Mouse (Mus musculus) forebrain, embryonic 12.5 days (tissue): Measurements from ENCODE around the gene Vdr. TPM values are rescaled to one million over a fixed set of nuclear protein-coding genes. Genes with fewer than 3 reads are reported as not detected.
A peak's percentile ranks its signal among the peaks of the same experiment; 100 is the strongest.

Experiments
- ATAC-seq: fragments of 200-750 bp; cut with Nextera tagmentation; 2 replicates; pipeline ENCODE4 v1.8.0; 2017; ENCODE audit warnings: moderate TSS enrichment; ENCODE audit not compliant: low FRiP score
- H3K27ac ChIP-seq: fragments of 300-500 bp; sonication (generic); 2 replicates; pipeline ENCODE4 v1.5.1; 2016; ENCODE audit warnings: mild to moderate bottlenecking
- H3K27me3 ChIP-seq: fragments of 300-500 bp; sonication (generic); 2 replicates; pipeline ENCODE4 v1.6.1; 2016; ENCODE audit warnings: mild to moderate bottlenecking
- H3K36me3 ChIP-seq: fragments of 300-500 bp; sonication (generic); replicated peaks from 2 replicates; pipeline ENCODE4 v1.6.1; 2016; ENCODE audit warnings: mild to moderate bottlenecking
- H3K4me1 ChIP-seq: fragments of 300-500 bp; sonication (generic); 2 replicates; pipeline ENCODE4 v1.6.1; 2016
- H3K4me2 ChIP-seq: fragments of 300-500 bp; sonication (generic); 2 replicates; pipeline ENCODE4 v1.6.1; 2016; ENCODE audit warnings: mild to moderate bottlenecking, moderate library complexity
- H3K4me3 ChIP-seq: fragments of 300-500 bp; sonication (generic); replicated peaks from 2 replicates; pipeline ENCODE4 v1.5.1; 2016; ENCODE audit warnings: mild to moderate bottlenecking
- H3K9ac ChIP-seq: fragments of 300-500 bp; sonication (generic); 2 replicates; pipeline ENCODE4 v1.6.1; 2016; ENCODE audit warnings: mild to moderate bottlenecking
- H3K9me3 ChIP-seq: fragments of 300-500 bp; sonication (generic); 2 replicates; pipeline ENCODE4 v1.6.1; 2016
- WGBS: fragments of 180-500 bp; shearing (Covaris S2); methylation state at CpG from one replicate; pipeline ENCODE4 v1.1.7; 2016; 5-methylcytosine and 5-hydroxymethylcytosine counted together
- polyA plus RNA-seq: library from polyadenylated mRNA; unstranded; fragments of >200 nt; fragmentation: Nextera tagmentation; extraction: Ambion mirVana; gene quantifications from 2 replicates; pipeline ENCODE4 v1.2.1, GENCODE M21; 2016

Vdr gene
- polyA plus RNA-seq, 1 experiment from 2014 or later: 0.59 TPM

DNA sequence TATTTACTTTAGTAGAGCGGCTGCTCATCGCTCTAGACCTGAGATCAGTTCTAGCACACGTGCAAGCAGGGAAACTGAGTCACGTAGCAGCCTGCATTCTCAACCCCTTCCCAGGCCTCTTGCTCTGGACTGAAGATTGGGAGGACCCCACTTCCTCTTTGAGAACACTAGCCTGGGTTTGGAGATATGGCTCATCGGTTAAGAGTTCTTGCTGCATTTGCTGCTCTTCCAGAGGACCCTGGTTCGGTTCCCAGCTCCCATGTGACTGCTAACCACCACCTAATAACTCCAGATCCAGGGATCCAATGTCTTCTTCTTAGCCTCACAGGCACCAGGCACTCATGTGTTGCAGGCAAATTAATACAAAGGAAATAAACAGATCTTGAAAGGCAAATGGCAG, 69.0 kb downstream of the Vdr start:
- peaks cover 15% of the 10 kb centered on the region; the same call in 1 of the 2 replicates for H3K4me1 ChIP-seq
- H3K9me3 ChIP-seq: no peaks in the 10 kb centered on the region
- no peak for ATAC-seq
- no peak overlapping the region for H3K9ac ChIP-seq
- 93% methylated on average over 6 of the region's 6 CpGs for WGBS
- no peak overlapping the region for H3K4me2 ChIP-seq
- H3K27ac ChIP-seq: no peak overlapping the region
- H3K4me3 ChIP-seq: no peak overlapping the region
- 0 out of 2 replicates have a peak, but pooled peaks cover 13% of the 10 kb centered on the region for H3K27me3 ChIP-seq
- H3K36me3 ChIP-seq: no peaks in the 10 kb centered on the region

DNA sequence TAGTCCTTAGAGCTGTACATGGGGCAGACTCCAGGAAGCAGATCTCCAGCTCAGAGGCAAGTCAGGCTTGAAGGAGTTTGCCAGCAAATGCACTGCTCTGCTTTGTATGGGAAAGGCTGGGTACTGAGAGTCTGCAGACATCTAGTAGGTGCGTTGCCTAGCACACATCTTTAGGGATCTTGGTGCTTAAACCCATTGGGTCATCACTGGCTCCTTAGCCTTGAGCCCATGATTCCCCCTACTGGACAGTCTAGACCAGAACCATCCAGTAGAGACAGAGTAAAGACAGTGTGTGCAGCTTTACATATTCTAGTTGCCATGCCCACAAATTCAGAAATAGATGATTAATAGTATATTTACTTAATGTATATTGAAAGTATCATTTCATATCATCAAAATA, 69.6 kb downstream of the Vdr start:
- H3K27me3 ChIP-seq: 0 out of 2 replicates have a peak, but pooled peaks cover 14% of the 10 kb centered on the region
- no peak overlapping the region for H3K4me2 ChIP-seq
- no peak overlapping the region for H3K9ac ChIP-seq
- H3K36me3 ChIP-seq: no peaks in the 10 kb centered on the region
- peaks cover 15% of the 10 kb centered on the region; the same call in 1 of the 2 replicates for H3K4me1 ChIP-seq
- ATAC-seq: no peak
- no peak overlapping the region for H3K4me3 ChIP-seq
- WGBS: 84% methylated on average over 1 of the region's 1 CpGs
- H3K27ac ChIP-seq: no peak overlapping the region
- H3K9me3 ChIP-seq: no peaks in the 10 kb centered on the region

DNA sequence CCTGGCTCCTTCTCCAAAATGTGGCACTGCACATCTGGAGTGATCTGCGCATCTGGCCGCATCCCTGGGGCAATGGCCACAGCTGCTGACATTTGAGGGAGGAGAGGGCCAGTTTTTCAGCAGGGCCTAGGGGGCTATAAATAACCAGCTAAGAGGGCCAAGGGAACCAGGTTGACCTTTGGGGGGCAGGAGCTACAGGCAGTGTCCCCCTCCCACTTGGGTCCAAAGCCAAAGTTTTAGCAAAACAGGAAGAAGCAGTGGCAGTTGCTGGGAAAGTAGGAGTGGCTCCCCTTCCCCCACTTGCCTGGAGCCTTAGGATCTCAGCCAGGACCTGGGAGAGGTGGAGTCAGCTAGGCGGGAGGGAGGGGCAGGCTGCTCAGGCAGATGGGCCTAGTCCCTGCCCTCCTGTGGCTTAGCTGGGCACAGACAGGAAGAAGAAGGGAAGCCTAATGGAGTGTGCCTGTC, 70.4 kb downstream of the Vdr start:
- Histone ChIP-seq H3K27me3 (0 out of 2 replicates have a peak, but pooled peaks cover 14% of the 10 kb centered on the region), H3K4me1 (peaks cover 15% of the 10 kb centered on the region; the same call in 1 of the 2 replicates), H3K27ac (no peak overlapping the region), H3K36me3 (no peaks in the 10 kb centered on the region), H3K9me3 (no peaks in the 10 kb centered on the region), H3K4me2 (no peak overlapping the region), H3K9ac (no peak overlapping the region), H3K4me3 (no peak overlapping the region)
- ATAC-seq: no peak
- 59% methylated on average over 2 of the region's 3 CpGs for WGBS

DNA sequence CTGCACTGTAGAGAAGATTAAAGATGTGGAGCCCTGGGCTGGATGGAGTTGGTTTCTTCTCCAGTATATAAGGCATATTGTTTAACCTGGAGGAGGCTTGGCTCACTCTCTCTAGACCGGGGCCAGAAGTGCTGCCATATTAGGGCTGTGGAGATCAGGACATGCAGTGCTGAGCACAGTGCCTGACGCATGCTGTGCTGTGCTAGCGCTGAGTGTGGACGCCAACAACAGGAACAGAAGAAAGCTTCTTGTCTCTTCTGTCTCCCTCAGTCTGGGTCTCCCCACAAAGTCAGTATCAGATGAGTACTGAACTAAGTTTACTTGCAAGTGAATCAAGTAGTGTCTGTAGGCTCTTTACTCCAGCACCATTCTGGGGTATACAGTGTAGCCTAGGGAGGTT, 71.0 kb downstream of the Vdr start:
- Histone ChIP-seq H3K9ac (no peak overlapping the region), H3K27ac (no peak overlapping the region), H3K36me3 (no peaks in the 10 kb centered on the region), H3K4me1 (peaks cover 15% of the 10 kb centered on the region; the same call in 1 of the 2 replicates), H3K4me2 (no peak overlapping the region), H3K27me3 (0 out of 2 replicates have a peak, but pooled peaks cover 14% of the 10 kb centered on the region), H3K4me3 (no peak overlapping the region), H3K9me3 (no peaks in the 10 kb centered on the region)
- 76% methylated on average over 4 of the region's 4 CpGs for WGBS
- ATAC-seq: no peak

DNA sequence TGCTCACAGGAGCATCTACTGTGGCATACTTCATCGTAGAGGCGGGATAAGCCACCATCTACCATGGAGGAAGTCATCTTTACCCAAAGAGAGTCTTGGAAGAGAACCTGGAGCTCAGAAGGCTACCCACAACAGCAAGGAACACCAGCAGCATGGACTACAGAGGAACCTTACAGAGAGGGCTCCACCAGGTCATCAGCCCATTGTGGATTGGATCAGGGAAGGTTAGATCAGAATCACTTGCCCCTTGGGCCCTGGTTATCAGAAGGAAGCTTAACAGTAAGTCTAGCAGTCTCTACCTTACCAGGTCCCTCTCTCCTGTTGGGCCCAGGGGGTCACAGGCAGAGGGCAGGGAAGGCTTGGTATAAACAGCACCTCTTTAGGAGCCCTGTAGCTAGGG, 71.4 kb downstream of the Vdr start:
- H3K36me3 ChIP-seq: no peaks in the 10 kb centered on the region
- ATAC-seq: no peak
- peaks cover 17% of the 10 kb centered on the region; the same call in 1 of the 2 replicates for H3K27me3 ChIP-seq
- no peak overlapping the region for H3K27ac ChIP-seq
- WGBS: 95% methylated on average over 2 of the region's 2 CpGs
- peaks cover 15% of the 10 kb centered on the region; the same call in 1 of the 2 replicates for H3K4me1 ChIP-seq
- no peak overlapping the region for H3K4me2 ChIP-seq
- no peak overlapping the region for H3K9ac ChIP-seq
- H3K4me3 ChIP-seq: no peak overlapping the region
- H3K9me3 ChIP-seq: no peaks in the 10 kb centered on the region

DNA sequence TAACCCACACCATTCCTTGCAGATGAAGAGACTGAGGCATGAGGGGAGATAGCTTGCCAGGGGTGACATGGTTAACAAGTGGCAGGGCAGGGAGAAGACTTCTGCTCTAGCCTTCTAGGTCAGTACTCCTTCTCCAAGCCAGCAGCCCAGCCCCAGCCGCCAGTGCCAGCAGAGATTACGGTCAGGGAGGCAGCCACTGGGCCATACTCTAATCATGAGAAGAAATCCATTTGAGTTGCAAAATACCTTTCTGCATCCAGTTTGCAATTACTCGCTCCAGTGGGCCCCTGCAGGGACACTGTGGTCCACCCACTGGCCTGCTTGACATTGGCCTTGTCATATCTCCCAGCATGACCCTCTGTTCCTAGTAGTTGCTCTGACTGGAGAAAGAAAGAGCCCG, 72.0 kb downstream of the Vdr start:
- no peak for ATAC-seq
- H3K4me3 ChIP-seq: no peak overlapping the region
- 74% methylated on average over 4 of the region's 4 CpGs for WGBS

DNA sequence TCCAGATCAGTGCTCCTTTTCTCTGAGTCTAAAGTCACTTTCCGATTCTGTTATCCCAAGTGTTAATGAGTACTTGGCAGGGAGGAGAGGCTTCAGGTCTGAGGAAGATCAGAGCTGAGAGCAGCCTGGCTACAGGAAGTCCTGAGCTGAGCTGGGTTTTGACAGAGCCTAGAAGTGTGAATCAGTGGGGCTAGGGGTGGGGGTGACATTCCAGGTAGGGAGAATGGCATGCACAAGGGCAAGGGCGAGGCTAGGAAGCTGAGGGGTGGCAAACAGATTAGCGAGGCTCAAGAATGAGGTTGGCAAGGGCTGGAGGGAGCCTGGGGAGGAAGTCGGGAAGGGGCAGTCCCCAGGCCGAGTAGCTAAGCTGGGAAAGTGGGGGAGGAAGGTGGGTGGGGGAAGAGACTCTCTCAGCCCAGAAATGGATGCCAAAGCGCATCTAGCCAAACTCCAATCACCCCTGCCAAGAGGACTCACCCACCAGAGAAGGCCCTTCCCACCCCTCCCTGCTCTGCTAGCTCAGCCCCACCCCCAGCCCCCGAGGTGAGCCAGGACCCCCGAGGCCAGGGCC, 72.9 kb downstream of the Vdr start:
- Histone ChIP-seq H3K4me2 (no peak overlapping the region), H3K9ac (no peak overlapping the region), H3K4me1 (peaks cover 23% of the 10 kb centered on the region), H3K27me3 (peaks cover 24% of the 10 kb centered on the region; the same call in 1 of the 2 replicates), H3K4me3 (no peak overlapping the region), H3K9me3 (no peaks in the 10 kb centered on the region), H3K27ac (no peak overlapping the region), H3K36me3 (no peaks in the 10 kb centered on the region)
- no peak for ATAC-seq
- WGBS: 37% methylated on average over 8 of the region's 8 CpGs

More for the DNA sequence above, 72.0 kb downstream of the Vdr start:
- no peak overlapping the region for H3K9ac ChIP-seq
- no peak overlapping the region for H3K27ac ChIP-seq
- H3K36me3 ChIP-seq: no peaks in the 10 kb centered on the region
- no peak overlapping the region for H3K4me2 ChIP-seq
- no peaks in the 10 kb centered on the region for H3K9me3 ChIP-seq
- H3K27me3 ChIP-seq: peaks cover 21% of the 10 kb centered on the region; the same call in 1 of the 2 replicates
- peaks cover 15% of the 10 kb centered on the region; the same call in 1 of the 2 replicates for H3K4me1 ChIP-seq

DNA sequence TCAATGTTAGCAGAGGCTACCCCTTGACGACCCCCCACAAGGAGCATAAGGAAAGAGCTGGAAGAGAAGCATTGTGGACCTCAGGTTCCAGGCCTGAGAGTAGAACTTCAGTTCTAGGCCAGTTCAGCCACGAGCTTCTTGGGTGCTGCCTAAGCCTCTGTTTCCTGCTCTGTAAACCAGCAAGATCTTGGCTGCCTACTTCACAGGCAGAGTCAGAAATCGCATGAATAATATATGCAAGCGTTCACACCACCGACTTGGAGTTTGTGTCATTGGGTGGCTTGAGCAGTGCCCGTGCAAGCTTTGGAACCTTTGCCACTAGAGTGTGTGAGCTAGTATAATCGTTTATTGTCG, 73.6 kb downstream of the Vdr start:
- Histone ChIP-seq H3K4me2 (no peak overlapping the region), H3K27ac (no peak overlapping the region), H3K4me3 (no peak overlapping the region), H3K36me3 (no peaks in the 10 kb centered on the region), H3K9me3 (no peaks in the 10 kb centered on the region), H3K9ac (no peak overlapping the region), H3K27me3 (peaks cover 29% of the 10 kb centered on the region; the same call in 1 of the 2 replicates), H3K4me1 (peaks cover 30% of the 10 kb centered on the region)
- WGBS: 79% methylated on average over 8 of the region's 8 CpGs
- ATAC-seq: no peak

DNA sequence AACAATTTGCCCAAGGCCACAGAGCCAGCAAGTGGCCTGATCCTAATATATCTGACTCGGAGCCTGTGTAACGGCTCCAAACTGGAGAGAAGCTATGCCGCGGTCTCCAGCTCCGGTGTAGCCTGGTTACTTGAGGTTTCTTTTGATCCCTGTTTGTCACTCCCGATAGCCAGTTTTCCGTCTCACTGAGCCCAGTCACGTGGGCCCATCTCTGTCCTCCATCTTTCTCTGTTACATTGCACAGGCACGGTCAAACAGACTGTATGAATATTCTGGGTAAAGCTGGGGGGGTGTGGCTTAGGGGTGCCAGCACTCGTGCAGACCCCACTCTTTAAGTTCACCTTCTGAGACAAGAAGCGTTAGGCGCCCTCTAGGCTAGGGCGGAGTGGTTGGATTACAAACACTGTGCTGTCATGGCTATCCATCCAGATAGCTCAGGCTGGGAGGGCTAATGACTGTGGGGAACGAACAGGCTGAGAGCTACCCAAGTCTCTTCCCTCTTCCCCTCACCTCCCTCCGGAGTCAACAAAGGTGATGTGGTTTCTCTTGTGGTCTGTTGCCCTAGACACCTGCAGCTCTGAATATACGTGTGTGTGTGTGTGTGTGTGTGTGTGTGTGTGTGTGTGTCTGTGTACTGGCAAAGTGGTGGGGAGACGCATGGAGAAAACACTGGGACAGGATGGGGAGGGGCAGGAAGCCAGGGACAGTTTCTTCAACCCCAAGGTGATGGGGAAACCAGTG, 74.1 kb downstream of the Vdr start:
- ATAC-seq: no peak
- Histone ChIP-seq H3K9me3 (no peaks in the 10 kb centered on the region), H3K36me3 (no peaks in the 10 kb centered on the region), H3K27ac (no peak overlapping the region), H3K4me1 (peaks cover 32% of the 10 kb centered on the region), H3K9ac (no peak overlapping the region), H3K4me3 (no peak overlapping the region), H3K27me3 (peaks cover 29% of the 10 kb centered on the region; the same call in 1 of the 2 replicates), H3K4me2 (no peak overlapping the region)
- WGBS: 57% methylated on average over 17 of the region's 17 CpGs

DNA sequence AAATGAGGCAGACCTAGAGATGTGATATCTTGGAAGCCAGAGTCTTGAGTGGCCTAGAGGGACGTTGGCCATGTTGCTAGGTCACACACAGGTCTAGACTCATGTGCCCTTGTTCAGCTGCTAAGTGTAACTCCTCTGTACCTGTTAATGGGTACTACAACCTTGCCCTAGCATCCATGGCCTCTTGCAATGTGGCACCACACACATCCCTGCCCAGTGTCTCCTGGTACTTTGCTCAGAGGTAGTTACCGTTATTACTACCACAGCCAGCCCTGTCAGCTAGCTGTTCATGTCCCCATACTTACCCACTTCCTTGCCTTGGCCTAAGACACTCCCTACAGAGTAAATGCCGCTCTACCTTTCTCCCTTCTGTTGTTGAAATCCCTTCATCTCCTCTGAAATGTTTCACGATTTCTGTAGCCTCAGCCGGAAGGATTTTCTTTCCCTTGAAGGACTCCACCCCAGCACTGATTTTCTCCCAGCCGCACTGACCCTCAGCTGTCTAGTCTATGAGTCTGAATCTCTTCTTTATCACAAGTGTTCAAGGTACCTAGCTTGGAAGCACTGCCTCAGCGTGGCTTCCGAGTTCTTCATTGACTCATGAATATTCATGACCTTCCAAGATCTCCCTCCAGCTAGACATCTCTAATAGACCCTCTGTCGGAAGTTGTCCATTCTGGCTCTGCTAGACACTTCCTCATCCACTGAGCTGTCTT, 77.5 kb downstream of the Vdr start:
- WGBS: 50% methylated on average over 9 of the region's 9 CpGs
- Histone ChIP-seq H3K4me3 (no peak overlapping the region), H3K4me1 (peaks cover 54% of the 10 kb centered on the region), H3K36me3 (no peaks in the 10 kb centered on the region), H3K27me3 (peaks cover 24% of the 10 kb centered on the region; the same call in 1 of the 2 replicates), H3K9ac (no peak overlapping the region), H3K27ac (no peak overlapping the region), H3K9me3 (no peaks in the 10 kb centered on the region), H3K4me2 (no peak overlapping the region)
- no peak for ATAC-seq

DNA sequence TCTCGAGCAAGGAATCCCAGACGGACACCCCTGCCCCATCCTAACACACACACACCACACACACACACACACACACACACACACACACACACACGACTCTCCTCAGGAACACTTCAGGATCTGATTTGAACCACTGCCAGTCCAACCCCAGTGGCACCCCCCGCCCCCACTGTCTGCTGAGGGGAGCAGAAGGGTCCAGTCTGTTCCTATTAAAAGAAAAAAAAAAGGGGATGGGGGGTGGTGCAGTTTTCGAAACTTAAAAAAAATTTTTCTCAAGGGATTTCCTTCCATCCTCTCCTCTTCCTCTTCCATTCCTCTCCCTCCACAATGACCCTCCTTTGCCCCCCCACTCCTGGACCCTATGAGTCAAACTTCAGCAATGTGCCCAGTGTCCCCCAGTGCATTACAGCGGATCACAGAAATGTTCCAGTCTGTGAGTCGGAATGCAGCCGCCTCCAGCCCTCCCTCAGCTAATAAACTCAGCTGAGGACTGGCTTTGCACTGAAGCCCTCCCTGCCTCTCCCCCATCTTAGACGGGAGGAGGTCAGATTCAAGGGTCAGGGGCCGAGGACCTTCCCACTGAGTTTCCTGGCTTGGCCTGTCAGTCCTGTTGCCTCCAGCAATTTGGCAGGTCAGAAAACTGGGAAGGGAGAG, 78.3 kb downstream of the Vdr start:
- Histone ChIP-seq H3K9ac (peak overlapping the region; percentile 99), H3K4me2 (peak overlapping the region; percentile 85), H3K36me3 (no peaks in the 10 kb centered on the region), H3K4me1 (peaks cover 50% of the 10 kb centered on the region), H3K27ac (peak overlapping the region; percentile 93), H3K9me3 (no peaks in the 10 kb centered on the region), H3K27me3 (peaks cover 24% of the 10 kb centered on the region; the same call in 1 of the 2 replicates), H3K4me3 (peak overlapping the region; percentile 91)
- no peak; the same call in 1 of the 2 replicates for ATAC-seq
- WGBS: 12% methylated on average over 10 of the region's 10 CpGs
